Mouse (Mus musculus) lung, postnatal 4 days (tissue): Measurements from ENCODE around the gene Hbb-bh1.
"Not testable (repeated sequence)": the region's sequence is repeated elsewhere in the genome, so short reads cannot be mapped to it uniquely, and the experiment has no call there.

Experiments used
- DNase-seq, 2 experiments: peaks; one replicate each; pipeline ENCODE4 v3.0.0; 2021

Hbb-bh1 gene

DNA sequence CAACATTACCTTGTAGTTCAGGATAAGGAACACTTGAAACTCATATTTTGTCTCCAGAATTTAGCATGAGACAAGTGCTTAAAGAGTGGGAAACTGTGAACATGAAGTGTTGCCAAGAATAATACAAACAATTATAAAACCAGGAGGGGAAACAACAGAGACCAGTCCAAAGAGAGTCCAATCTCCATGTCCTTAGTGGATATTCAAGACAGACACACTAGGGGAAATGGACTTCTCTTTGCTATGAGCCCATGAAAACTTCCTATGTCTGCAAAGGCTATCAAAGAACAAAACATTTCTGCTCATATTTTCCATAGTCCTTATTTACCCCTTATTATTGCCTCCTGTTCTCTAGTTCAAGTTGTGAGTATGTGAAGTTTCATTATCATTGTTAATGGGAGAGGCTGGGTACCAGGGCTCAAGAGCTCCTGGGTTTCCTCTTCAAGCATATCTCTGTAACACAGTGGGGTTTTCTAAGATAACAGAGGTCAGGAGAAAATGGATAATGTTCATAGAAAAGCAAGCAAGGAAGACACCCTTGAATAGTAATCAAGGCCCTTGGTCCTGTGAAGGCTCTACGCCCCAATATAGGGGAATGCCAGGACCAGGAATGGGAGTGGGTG, 31.6 kb downstream of the Hbb-bh1 start:
- no peak for DNase-seq

- DNase-seq, result no peak
These were observed 32.2 kb downstream of the Hbb-bh1 start for GRCm38 (mm10) chr7:103810746-103811145.

- DNase-seq, result no peak
These were observed 32.7 kb downstream of the Hbb-bh1 start for GRCm38 (mm10) chr7:103810296-103810695.

- no peak for DNase-seq
These were observed 33.2 kb downstream of the Hbb-bh1 start for GRCm38 (mm10) chr7:103809801-103810155.

- no peak for DNase-seq
These were observed 33.8 kb downstream of the Hbb-bh1 start for GRCm38 (mm10) chr7:103808971-103809800.

GRCm38 (mm10) chr7:103808120-103808519, 34.8 kb downstream of the Hbb-bh1 start:
- not testable (repeated sequence) for DNase-seq

DNA sequence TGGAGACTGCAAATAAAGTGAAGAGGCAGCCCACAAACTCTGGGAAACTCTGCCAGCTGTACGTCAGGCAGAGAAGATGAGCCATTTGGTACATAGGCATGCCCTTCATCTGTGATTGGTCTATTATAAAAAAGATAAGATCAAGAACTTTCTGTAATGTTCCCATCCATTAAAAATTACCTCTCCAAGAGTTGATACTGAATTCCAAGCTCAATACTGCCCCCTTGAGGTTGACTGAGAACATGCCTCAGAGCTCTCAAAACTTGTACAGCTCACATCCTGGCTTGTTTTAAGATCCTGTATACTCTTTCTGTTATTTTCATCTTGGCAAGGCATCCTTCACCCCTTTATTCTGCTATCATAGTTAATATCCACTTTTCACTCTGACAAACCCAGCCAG, 36.1 kb downstream of the Hbb-bh1 start:
- no peak for DNase-seq

DNA sequence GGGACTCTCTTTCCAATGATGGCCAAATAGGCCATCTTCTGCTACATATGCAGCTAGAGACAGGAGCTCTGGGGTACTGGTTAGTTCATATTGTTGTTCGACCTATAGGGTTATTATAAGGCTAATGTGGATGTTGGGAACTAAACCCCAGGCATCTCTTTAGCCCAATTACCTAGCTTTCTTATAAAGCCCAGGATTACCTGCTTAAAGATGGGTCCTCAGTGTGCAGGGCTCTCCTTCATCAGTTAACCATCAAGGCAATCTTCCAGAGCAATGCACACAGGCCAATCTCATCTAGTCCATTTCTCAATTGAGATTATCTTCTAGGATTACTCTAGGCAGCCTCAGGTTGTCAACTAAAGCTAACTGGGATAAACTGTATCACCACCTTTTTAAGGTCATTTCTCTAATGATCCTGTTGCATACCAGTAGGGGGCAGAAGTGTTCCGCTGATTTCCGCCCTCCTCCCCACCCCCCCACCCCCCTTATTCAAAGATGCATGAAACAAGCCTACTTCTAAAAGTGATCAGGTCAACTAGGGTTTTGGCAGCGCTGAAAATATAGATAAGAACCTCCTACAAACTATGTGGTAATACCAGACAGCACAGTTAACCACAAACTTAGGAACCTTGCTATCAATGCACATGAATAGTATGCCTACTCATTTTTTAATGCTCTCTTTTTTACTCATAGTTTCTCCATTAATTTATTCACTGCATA, 50.1 kb downstream of the Hbb-bh1 start:
- DNase-seq, result no peak

DNA sequence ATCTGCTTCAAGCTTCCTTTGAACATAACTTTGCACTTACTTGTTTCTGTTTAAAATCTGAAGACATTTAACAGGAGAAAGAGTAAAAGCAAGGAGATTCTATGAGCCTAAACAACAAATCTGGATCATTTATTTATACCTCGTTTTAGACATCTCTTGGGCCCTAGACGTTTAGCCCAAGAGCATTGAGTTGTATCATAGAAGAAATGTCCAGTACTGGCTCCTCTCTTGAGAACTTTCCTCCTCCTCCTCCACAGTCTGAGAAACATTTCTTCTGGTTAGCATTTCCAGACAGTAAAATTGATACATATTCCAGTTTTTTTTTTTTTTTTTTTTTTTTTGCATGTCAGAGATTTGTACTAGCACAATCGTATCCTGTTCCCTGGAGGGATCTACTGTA, 51.2 kb downstream of the Hbb-bh1 start, which contains the start of gene Olfr67:
Olfr67 (minus strand) TSS at position 101 of the 400 bp plus-strand sequence.
- no peak for DNase-seq
